Mouse (Mus musculus) right cerebral cortex, postnatal 4 days (tissue): ENCODE measurements at regions not wholly inside any gene's neighbourhood (a gene's known extent, or its start where the extent isn't known, plus 50 kb on each side); places are given as distances from the start of the nearest gene placed in this dataset.

Experiments
- DNase-seq: peaks from one replicate; pipeline ENCODE4 v3.0.0-alpha.2; 2022

GRCm38 (mm10) chr9:52591188-52591587 lies 88.4 kb downstream of the AI593442 start:
- DNase-seq = no peak

DNA sequence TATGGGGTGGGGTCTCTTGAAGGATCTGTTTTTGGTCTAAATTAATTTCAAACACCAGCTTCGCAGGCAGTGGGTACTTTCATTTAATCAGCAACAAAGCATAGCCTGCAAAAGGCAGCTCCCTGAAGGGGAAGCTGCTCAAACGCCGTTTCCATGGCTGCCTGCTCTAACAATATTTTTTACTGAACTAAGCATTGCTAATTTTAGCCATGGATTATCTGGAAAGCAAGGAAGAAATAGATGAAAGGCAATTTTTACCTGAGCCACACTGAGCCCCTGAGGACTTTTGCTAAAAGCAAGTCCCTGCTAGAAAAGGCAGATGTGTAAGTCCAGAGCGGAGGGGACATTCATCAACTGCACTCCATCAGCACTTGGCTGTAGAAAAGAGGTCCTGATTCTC lies 105.5 kb downstream of the AI593442 start:
- DNase-seq = peak; percentile 9

DNA sequence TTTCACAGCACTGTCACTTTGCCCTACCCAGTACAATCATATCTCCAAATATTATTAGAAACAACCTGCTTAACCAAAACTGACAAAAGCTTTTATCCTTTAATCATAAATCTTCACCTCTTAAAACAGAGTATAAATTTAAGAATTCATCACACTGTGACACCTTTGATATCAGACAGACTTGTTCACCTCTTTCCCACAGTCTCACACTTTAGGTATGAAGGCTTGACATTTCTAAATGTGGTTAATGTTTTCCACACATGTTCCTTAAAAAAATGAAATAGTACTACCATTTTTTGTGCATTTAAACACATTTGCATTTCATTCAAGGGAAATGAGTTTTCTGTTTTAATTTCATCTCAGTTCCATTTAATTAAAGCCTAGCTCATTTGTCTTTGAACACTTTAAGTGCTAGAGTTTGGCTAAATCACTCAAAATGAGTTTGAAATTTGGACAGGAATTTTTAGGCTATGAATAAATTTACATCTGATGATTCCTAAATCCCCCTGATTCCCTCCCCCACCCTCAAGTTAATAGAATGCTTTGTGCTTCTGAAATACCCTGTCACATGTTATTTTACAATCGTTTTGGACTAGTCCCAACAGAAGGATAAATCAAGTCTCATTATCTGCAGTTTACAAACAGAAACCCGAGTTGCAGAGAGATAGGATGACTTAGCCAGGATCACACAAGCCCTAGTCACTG lies 127.9 kb downstream of the AI593442 start:
- DNase-seq = no peak

DNA sequence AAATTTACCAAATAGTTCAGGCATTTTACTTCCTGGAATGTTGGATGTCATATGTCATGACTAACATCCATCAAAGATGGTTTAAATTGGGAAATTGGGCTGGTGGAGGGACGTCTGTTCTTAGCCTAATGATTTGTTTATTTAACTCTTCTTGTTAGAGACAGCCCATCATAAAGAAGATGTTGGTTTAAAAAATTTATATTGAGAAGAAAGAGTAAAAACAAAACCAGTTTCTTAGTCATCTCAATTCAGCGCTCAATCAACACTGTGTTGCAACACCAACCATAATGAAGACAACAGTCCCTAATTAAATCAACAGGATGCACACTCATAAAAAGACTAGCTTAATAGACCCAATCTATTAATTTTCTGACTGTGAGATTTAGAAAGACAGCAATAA lies 133.5 kb downstream of the AI593442 start:
- no peak for DNase-seq

DNA sequence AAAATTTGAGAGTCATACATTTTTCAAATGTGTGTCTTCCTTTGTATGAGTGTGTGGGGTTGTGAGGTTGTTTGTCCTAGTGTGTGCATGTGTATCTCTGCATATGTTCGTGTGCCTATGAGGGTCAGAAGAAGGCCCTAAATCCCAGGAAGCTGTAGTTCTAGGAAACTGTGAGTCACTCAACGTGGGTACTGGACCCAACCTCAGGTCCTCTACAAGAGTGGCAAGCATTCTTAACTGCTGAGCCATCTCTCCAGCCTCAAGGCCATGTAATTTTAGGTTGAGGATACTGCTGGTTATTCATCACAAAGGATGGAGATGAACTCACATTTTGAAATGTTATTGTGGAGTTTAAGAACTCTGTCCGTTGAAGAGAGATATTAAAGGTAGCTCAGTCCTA lies 140.5 kb downstream of the AI593442 start:
- DNase-seq = no peak

DNA sequence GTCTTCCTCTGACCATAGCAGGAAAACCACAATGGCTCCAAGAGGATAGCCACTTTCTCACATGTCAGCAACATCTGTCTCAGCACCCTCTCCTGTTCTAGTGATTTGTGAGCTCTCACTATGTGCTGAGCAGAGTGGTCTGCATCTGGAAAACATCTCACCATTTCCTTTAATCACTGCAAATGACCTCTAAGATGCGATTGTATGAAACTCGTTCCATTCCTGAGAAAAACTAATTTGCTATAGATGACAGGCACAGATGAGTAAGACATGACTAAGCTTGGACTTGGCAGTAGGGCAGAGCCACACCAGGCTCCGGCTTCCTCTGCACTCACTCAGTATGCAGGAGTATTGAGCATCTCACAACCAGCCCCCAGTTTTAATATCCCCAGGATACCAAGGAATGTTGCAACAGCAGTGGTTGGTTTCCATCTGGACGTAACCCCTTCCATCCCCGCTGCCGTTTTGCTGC lies 150.1 kb downstream of the AI593442 start:
- DNase-seq = no peak

DNA sequence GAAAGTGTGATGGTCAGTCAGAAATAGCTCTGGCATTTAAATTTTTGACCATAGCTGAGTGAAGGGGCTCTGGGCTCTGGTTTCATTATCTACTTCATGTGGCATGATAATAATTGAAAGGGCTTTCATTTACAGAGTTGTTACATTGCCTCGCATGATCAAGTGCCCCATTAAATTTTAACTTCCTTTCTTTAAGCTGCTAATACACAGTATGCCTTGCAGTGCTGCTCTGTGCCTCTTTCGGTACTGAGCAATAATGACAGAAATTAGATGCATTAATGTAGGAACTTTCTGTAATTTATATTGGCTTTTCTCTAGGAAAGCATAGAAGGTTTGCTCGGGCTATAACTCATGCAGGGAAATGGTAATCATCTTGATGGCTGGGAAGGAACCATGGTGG lies 179.1 kb downstream of the AI593442 start:
- no peak for DNase-seq

GRCm38 (mm10) chr9:52495483-52496270 lies 183.9 kb downstream of the AI593442 start:
- DNase-seq = no peak

DNA sequence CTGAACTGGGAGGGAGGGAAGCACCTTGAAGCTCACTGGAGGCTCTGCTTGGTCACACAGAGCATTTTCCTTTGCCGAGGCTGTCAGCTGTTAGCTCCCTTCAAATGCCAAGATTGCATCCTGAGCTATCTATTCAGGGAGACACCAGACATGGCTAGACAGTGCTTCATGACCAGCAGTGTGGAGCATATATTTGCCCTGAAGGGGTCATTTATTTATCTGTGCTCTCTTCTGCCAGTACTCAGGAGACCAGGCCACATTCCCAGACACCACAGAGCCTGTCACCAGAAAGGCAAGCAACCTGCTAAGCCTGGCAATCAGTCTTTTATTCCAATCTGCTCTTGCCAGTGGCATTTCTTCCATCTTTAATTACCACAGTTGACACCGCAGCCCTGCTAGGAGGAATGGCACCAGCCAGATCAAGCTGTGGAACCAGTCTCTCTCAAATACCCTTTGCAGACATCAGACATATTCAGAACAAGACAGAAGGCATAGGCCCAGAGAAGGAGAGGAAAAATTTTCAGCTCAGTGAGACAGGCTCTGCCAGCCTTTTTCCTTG lies 186.6 kb downstream of the AI593442 start:
- DNase-seq = no peak

GRCm38 (mm10) chr9:52473555-52474196 lies 205.9 kb downstream of the AI593442 start:
- DNase-seq = no peak

- DNase-seq = no peak
Observed at GRCm38 (mm10) chr9:52472859-52473258, 206.7 kb downstream of the AI593442 start.

- DNase-seq = no peak
Observed at GRCm38 (mm10) chr9:52458518-52458917, 221.1 kb downstream of the AI593442 start.

- no peak for DNase-seq
Observed at GRCm38 (mm10) chr9:52454445-52454844, 225.1 kb downstream of the AI593442 start.

DNA sequence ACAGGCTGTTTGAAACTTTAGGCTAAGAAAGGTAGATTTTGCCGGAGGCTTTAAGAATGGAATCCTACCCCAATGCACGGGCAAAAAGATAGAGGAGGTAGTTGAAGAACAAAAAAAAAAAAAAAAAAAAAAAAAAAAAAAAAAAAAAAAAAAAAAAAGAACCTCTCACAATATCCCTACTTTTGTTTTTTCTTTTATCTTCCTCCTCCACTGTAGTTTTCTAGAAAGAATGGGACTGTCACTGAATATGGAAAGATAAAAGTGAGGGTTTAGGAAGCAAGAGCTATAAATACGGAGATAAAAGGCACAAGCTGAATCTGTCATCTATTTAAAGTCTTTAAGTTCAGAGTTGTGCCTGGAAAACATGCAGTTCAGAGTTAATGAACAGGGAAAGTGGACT lies 227.8 kb downstream of the AI593442 start:
- DNase-seq = no peak

- DNase-seq = no peak
Observed at GRCm38 (mm10) chr9:52448245-52448644, 231.3 kb downstream of the AI593442 start.

GRCm38 (mm10) chr9:52443228-52443627 lies 236.4 kb downstream of the AI593442 start:
- no peak for DNase-seq

DNA sequence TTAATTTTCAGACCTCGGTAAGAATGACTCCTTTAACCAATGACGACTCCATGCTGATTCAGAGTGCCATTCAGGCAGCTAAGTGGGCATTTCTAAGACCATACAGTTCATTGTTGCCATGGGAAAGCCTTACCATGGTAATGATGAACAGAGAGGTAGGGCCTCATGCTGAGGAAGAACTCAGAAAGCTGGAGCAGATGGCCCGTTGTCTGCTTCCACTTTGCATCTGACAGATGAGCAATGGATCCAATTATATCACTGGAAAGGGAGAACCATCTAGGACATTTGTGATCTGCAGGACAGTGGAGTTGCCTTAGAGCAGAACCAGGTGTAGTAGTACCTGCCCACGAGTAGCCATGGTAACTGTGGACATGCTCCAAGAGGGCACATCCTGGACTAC lies 245.4 kb downstream of the AI593442 start:
- DNase-seq = no peak

DNA sequence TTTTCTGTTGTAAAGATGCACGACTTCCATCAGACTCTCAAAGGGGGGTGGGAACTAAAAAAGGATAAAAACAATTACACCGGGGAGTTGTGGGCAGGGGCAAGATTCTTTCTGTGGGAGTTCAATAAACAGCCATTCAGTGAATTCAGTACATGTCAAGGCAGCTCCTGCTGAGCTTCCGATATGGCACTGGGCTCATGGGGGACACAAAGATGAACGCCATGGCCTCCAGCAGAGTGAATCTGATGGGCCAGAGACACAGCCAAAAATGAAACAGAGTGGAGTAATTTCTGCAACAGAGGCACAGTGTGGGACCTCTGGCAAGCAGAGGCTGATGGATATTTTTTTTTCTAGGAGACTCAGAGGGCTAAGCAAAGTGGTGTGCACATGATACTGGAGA lies 254.2 kb downstream of the AI593442 start:
- no peak for DNase-seq

GRCm38 (mm10) chr9:52422622-52423021 lies 254.2 kb upstream of the Zc3h12c start:
- DNase-seq = no peak

DNA sequence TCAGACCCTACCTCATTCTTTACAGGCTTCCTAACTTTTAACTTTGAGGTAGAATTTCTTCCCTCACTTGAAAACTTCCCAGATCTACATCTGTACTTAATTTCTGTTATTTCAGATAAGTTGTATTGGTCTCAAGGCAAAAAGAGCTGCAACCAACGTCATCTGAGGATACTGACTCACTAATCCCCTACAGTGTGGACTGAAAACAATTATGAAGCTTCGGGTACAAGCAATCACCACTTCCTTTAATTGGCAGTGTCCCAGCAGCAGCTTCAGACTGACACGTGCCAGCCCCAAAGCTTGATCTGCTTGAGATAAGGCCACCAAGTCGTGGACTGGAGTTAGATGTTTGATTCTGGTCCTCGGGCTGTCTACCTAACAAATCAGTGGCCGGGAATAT lies 247.3 kb upstream of the Zc3h12c start:
- DNase-seq = no peak

DNA sequence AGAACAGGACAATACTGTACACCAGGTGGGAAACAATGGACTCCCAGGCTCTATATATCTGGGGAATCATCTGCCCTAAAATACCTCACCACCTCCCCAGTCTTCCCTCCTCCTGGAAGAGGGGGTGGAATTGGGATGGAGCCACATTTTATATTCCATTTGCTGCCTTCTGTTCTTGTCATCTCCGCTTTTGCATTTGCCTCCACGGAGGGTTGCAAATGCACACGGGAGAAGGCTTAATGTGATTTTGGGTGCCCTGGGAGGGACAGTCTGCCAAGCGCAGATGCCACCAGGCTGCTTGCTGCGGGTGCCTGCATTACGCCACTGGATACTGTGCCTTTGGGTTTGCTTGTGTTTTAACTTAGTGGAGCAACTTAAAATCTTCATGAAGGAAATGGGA lies 239.5 kb upstream of the Zc3h12c start:
- peak; percentile 6 for DNase-seq

GRCm38 (mm10) chr9:52402496-52402895 lies 234.1 kb upstream of the Zc3h12c start:
- DNase-seq = no peak

DNA sequence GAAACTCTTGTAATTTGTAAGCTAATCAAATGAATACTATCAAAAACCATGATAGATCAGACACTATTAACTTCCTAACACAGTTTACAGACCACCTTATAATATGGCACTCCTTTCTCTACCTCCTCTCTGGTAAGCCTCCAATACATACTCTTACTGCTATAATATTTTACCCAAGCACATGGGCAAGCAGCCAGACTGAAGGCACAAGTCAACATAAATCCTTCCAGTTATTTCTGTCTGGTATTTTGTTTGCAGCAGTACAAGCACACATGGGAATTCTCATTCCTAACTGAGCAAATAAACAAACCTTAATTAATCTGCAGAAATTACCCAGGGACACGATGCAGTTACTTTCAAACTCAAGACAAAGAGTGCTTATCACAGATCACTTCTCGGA lies 210.7 kb upstream of the Zc3h12c start:
- no peak for DNase-seq

- no peak for DNase-seq
Observed at GRCm38 (mm10) chr9:52377761-52378160, 209.4 kb upstream of the Zc3h12c start.
